Mouse (Mus musculus) kidney, adult 11 months (tissue): ENCODE measurements around the gene Aurkb.
A peak's percentile ranks its signal among the peaks of the same experiment; 100 is the strongest.

Source experiments
- DNase-seq: peaks from one replicate; pipeline ENCODE4 v3.0.0; 2022

The Aurkb gene

GRCm38 (mm10) chr11:69099915-69100345 is 54.5 kb downstream of the Aurkb start:
- DNase-seq: peak; percentile 87

- peak; percentile 30 for DNase-seq
These were observed 55.4 kb downstream of the Aurkb start for GRCm38 (mm10) chr11:69100639-69101360.
